Mouse (Mus musculus): ENCODE results near the gene Dusp3. TPM values are rescaled to one million over a fixed set of nuclear protein-coding genes. Genes with fewer than 3 reads are reported as not detected.
A peak's percentile ranks its signal among the peaks of the same experiment; 100 is the strongest.

The Dusp3 gene
- polyA plus RNA-seq, 1 experiment = 27.9 TPM

DNA sequence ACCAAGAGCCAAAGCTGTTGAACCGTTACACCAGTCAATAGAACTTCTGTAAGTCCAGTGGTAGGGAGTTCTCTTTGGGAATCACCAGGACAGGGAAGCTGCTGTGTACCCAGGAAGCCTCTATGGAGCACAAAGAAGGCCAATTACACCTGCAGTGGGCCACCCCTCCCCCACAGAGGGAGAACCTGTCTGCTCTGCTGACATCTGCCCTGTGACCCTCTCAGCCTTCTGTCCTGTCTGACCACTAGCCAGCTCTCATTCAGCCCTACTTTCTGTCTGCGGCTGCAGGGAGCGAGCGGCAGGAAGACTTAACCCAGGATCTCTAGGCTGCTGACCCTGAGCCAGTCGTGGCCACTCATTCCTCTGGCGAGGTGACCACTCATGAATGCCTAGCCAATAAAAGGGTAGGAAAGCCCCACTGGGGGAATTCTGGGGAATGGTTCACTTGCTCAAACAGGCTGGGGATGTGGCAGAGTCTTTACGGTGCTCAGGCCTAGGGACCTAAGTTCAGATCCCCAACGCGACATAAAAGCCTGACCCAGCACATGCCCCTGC, 6.1 kb downstream of the Dusp3 start:
- 91% methylated on average over 9 of the region's 9 CpGs for WGBS
- Histone ChIP-seq H3K27ac (ENCODE audit: insufficient read depth, low read depth, low read length) (no peak overlapping the region), H3K27me3 (ENCODE audit: control insufficient read depth, insufficient read depth, low read length) (no peaks in the 10 kb centered on the region), H3K4me1 (ENCODE audit: control insufficient read depth, insufficient read depth, insufficient read length, low read length) (peaks cover 13% of the 10 kb centered on the region), H3K4me3 (ENCODE audit: low read depth, low read length) (no peak overlapping the region), H3K36me3 (ENCODE audit: control insufficient read depth, insufficient read depth, low read length) (no peaks in the 10 kb centered on the region; the same call in 1 of the 2 replicates)
- TF ChIP-seq POLR2A (IDR thresholded peaks at IDR 0.05; ENCODE audit: low read depth, low read length) = no peak
- no peak for TF ChIP-seq CTCF (IDR thresholded peaks at IDR 0.05; ENCODE audit: extremely low read depth, insufficient read length, insufficient replicate concordance, low read depth, low read length)

DNA sequence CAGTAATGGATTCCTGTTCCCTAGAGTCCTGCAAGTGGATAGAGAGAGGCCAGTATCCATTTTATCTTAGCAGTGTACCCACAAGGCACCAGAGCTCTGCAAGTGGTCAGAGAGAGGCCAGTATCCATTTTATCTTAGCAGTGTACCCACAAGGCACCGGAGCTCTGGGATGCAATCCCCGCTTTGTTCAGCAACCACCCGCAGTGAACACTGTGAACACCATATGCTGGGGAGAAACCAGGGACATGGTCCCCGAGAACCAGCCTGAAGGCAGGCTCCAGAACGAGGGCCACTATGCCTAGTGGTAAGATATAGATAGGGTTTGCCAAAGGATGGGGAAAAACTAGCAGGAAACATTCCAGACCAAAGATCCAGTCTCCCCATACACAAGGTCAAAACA, 7.7 kb downstream of the Dusp3 start:
- H3K4me3 ChIP-seq (ENCODE audit: low read depth, low read length) = no peak overlapping the region
- H3K4me1 ChIP-seq (ENCODE audit: control insufficient read depth, insufficient read depth, insufficient read length, low read length) = peaks cover 9% of the 10 kb centered on the region; the same call in 1 of the 2 replicates
- H3K27ac ChIP-seq (ENCODE audit: insufficient read depth, low read depth, low read length) = no peak overlapping the region
- TF ChIP-seq POLR2A (IDR thresholded peaks at IDR 0.05; ENCODE audit: low read depth, low read length) (no peak), CTCF (IDR thresholded peaks at IDR 0.05; ENCODE audit: extremely low read depth, insufficient read length, insufficient replicate concordance, low read depth, low read length) (no peak)
- no peaks in the 10 kb centered on the region for H3K27me3 ChIP-seq (ENCODE audit: control insufficient read depth, insufficient read depth, low read length)
- peaks cover 3% of the 10 kb centered on the region; the same call in 1 of the 2 replicates for H3K36me3 ChIP-seq (ENCODE audit: control insufficient read depth, insufficient read depth, low read length)
- WGBS = 94% methylated on average over 5 of the region's 5 CpGs

DNA sequence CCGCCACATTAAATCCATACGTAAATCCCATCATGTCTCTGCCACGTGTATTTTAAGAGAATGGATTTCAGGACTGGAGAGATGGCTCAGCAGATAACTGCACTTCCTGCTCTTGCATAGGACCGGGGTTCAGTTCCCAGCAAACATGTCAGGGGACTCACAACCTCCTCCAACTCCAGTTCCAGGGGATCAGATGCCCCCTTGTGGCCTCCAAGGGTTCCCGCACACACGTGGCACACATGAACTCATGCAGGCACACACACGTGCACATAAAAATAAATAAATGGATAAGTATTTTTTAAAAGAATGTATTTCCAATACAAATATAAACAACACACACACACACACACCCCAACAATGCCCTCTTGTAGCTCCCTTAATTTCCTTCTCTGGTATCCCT, 9.9 kb downstream of the Dusp3 start:
- Histone ChIP-seq H3K4me3 (ENCODE audit: low read depth, low read length) (no peak overlapping the region), H3K4me1 (ENCODE audit: control insufficient read depth, insufficient read depth, insufficient read length, low read length) (no peaks in the 10 kb centered on the region), H3K27ac (ENCODE audit: insufficient read depth, low read depth, low read length) (no peak overlapping the region), H3K27me3 (ENCODE audit: control insufficient read depth, insufficient read depth, low read length) (no peaks in the 10 kb centered on the region), H3K36me3 (ENCODE audit: control insufficient read depth, insufficient read depth, low read length) (peaks cover 4% of the 10 kb centered on the region; the same call in 1 of the 2 replicates)
- TF ChIP-seq POLR2A (IDR thresholded peaks at IDR 0.05; ENCODE audit: low read depth, low read length) (no peak), CTCF (IDR thresholded peaks at IDR 0.05; ENCODE audit: extremely low read depth, insufficient read length, insufficient replicate concordance, low read depth, low read length) (peak; percentile 12; the same call in 1 of the 2 replicates)
- WGBS = 92% methylated on average over 7 of the region's 7 CpGs

DNA sequence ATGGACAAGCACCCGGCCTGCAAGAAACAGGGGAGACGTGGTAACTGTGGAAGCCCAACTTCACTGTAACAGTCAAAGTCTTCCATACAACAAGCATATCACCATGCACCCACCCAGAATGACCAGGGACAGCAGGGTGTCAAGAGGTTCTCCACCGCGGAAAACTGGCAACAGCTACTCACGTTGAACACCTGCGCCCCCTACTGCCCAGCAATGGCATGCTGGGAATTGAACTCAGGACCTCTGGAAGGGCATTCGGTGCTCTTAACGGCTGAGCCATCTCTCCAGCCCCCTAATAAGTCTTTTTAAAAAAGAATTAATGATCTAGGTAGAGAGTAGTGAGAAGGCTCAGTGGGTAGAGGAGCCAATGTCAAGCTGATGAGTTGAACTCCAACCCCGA, 11.9 kb downstream of the Dusp3 start:
- TF ChIP-seq CTCF (IDR thresholded peaks at IDR 0.05; ENCODE audit: extremely low read depth, insufficient read length, insufficient replicate concordance, low read depth, low read length) = peak; percentile 50; the same call in 1 of the 2 replicates
- TF ChIP-seq POLR2A (IDR thresholded peaks at IDR 0.05; ENCODE audit: low read depth, low read length) = no peak
- Histone ChIP-seq H3K36me3 (ENCODE audit: control insufficient read depth, insufficient read depth, low read length) (peaks cover 4% of the 10 kb centered on the region; the same call in 1 of the 2 replicates), H3K4me1 (ENCODE audit: control insufficient read depth, insufficient read depth, insufficient read length, low read length) (no peaks in the 10 kb centered on the region), H3K27me3 (ENCODE audit: control insufficient read depth, insufficient read depth, low read length) (no peaks in the 10 kb centered on the region), H3K27ac (ENCODE audit: insufficient read depth, low read depth, low read length) (no peak overlapping the region), H3K4me3 (ENCODE audit: low read depth, low read length) (no peak overlapping the region)
- WGBS = 57% methylated on average over 9 of the region's 9 CpGs

DNA sequence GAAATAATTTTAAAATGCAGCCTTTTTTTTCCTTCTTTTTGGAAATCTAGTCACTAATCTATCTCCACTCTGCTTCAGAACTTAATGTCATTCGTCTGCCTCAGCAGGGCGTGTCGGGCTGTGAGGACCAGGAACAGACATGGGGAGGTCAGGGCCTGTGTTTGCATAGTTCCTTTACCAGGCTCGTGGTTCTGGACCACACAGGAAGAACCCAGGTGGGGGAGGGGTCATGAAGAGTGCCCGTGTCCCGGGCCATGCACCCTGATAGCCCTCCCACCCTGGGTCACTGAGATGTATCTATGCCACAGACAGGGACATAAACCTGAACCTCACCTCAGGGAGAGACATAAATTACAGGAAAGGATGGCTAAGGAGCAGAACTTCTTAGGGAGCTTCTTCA, 12.6 kb downstream of the Dusp3 start:
- Histone ChIP-seq H3K4me1 (ENCODE audit: control insufficient read depth, insufficient read depth, insufficient read length, low read length) (no peaks in the 10 kb centered on the region), H3K27me3 (ENCODE audit: control insufficient read depth, insufficient read depth, low read length) (no peaks in the 10 kb centered on the region), H3K4me3 (ENCODE audit: low read depth, low read length) (no peak overlapping the region), H3K27ac (ENCODE audit: insufficient read depth, low read depth, low read length) (no peak overlapping the region), H3K36me3 (ENCODE audit: control insufficient read depth, insufficient read depth, low read length) (peaks cover 4% of the 10 kb centered on the region; the same call in 1 of the 2 replicates)
- 57% methylated on average over 6 of the region's 6 CpGs for WGBS
- TF ChIP-seq CTCF (IDR thresholded peaks at IDR 0.05; ENCODE audit: extremely low read depth, insufficient read length, insufficient replicate concordance, low read depth, low read length) (no peak), POLR2A (IDR thresholded peaks at IDR 0.05; ENCODE audit: low read depth, low read length) (no peak)

DNA sequence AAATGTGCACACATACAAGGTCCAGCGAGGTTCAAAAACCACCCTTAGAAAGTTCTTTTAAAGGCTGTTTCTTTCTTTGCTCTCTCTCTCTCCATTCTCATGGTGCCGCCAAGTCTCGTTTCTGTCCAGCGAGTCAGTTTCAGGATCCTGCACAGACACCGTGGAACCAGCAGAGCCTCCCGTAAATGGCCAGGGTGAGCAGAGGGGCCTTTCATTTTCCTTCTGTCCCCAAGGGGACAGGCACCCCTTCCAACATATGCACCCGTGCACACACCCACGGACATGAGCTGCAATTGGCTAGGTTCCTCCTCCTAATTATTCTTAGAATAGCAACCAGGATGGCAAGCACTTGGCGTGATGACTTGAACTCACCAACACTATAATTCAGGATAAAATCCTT, 13.3 kb downstream of the Dusp3 start:
- Histone ChIP-seq H3K36me3 (ENCODE audit: control insufficient read depth, insufficient read depth, low read length) (peaks cover 4% of the 10 kb centered on the region; the same call in 1 of the 2 replicates), H3K4me1 (ENCODE audit: control insufficient read depth, insufficient read depth, insufficient read length, low read length) (no peaks in the 10 kb centered on the region), H3K4me3 (ENCODE audit: low read depth, low read length) (no peak overlapping the region), H3K27me3 (ENCODE audit: control insufficient read depth, insufficient read depth, low read length) (no peaks in the 10 kb centered on the region), H3K27ac (ENCODE audit: insufficient read depth, low read depth, low read length) (no peak overlapping the region)
- TF ChIP-seq POLR2A (IDR thresholded peaks at IDR 0.05; ENCODE audit: low read depth, low read length) (no peak), CTCF (IDR thresholded peaks at IDR 0.05; ENCODE audit: extremely low read depth, insufficient read length, insufficient replicate concordance, low read depth, low read length) (no peak)
- WGBS = 84% methylated on average over 9 of the region's 9 CpGs

DNA sequence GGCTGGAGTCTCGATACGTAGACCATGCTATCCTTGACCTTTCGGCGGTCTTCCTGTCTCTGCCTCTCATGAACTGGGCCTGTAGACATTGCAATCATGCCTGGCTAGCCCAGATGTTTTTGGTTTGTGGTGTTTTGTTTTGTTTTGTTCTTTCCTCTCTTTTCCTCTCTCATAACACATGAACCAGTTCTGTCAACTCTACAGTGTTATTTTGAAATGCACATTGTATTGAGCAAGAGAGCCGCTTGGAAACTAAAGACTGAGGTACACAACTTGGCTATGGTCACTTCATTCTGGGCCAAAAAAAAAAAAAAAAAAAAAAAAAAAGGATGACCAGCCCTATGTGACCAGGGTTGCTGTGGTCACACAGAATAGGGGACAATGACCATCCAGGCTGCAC, 14.2 kb downstream of the Dusp3 start:
- no peak overlapping the region for H3K4me3 ChIP-seq (ENCODE audit: low read depth, low read length)
- TF ChIP-seq CTCF (IDR thresholded peaks at IDR 0.05; ENCODE audit: extremely low read depth, insufficient read length, insufficient replicate concordance, low read depth, low read length) (no peak), POLR2A (IDR thresholded peaks at IDR 0.05; ENCODE audit: low read depth, low read length) (no peak)
- no peaks in the 10 kb centered on the region for H3K4me1 ChIP-seq (ENCODE audit: control insufficient read depth, insufficient read depth, insufficient read length, low read length)
- H3K36me3 ChIP-seq (ENCODE audit: control insufficient read depth, insufficient read depth, low read length) = peaks cover 4% of the 10 kb centered on the region; the same call in 1 of the 2 replicates
- H3K27ac ChIP-seq (ENCODE audit: insufficient read depth, low read depth, low read length) = no peak overlapping the region
- H3K27me3 ChIP-seq (ENCODE audit: control insufficient read depth, insufficient read depth, low read length) = no peaks in the 10 kb centered on the region
- 95% methylated on average over 5 of the region's 5 CpGs for WGBS

Measured in small intestine, adult 2 months (tissue).